Mouse (Mus musculus) neutrophil, adult 65 days (primary cell): Measurements from ENCODE around the gene Nlgn1. TPM values are rescaled to one million over a fixed set of nuclear protein-coding genes. Genes with fewer than 3 reads are reported as not detected.

Experiments
- total RNA-seq: library from RNA; stranded (reverse); gene quantifications from 2 replicates; pipeline ENCODE4 v1.2.4, GENCODE M21; 2023

The Nlgn1 gene
- not detected in 2 replicates for total RNA-seq

GRCm38 (mm10) chr3:26332400-26333238 is at the start of gene Nlgn1:
TSS of gene Nlgn1 (minus strand) at chr3:26332460.

